Mouse (Mus musculus) thymus, adult 2 months (tissue): ENCODE measurements around the gene Lin7a.

Experiments
- CTCF ChIP-seq: fragments of 200-500 bp; IDR thresholded peaks from 2 replicates; pipeline ENCODE4 v1.5.1; 2012; ENCODE audit warnings: mild to moderate bottlenecking, control low read depth, low read length, moderate library complexity, borderline replicate concordance; ENCODE audit not compliant: control insufficient read depth, poor library complexity, insufficient read depth; ENCODE audit errors: extremely low read depth
- POLR2A ChIP-seq: fragments of 200-500 bp; IDR thresholded peaks from 2 replicates; pipeline ENCODE4 v1.6.1; 2012; ENCODE audit warnings: mild to moderate bottlenecking, low read length, control low read depth, moderate library complexity; ENCODE audit not compliant: control insufficient read depth, poor library complexity, insufficient read depth; ENCODE audit errors: extremely low read depth

- no peak for TF ChIP-seq CTCF
- no peak for TF ChIP-seq POLR2A
Measured at GRCm38 (mm10) chr10:107248481-107248880, 23.0 kb upstream of the Lin7a start.
